Mouse (Mus musculus) forebrain, embryonic 14.5 days (tissue): ENCODE results near the gene Cpa1. TPM values are rescaled to one million over a fixed set of nuclear protein-coding genes. Genes with fewer than 3 reads are reported as not detected.

Experiments
- ATAC-seq: fragments of 200-750 bp; cut with Nextera tagmentation; 2 replicates; pipeline ENCODE4 v1.8.0; 2017; ENCODE audit warnings: mild to moderate bottlenecking, moderate library complexity
- DNase-seq: peaks from one replicate; pipeline ENCODE4 v3.0.0-alpha.2; 2015; ENCODE audit warnings: low spot score
- H3K27ac ChIP-seq: fragments of 300-500 bp; sonication (generic); 2 replicates; pipeline ENCODE4 v1.5.1; 2014; ENCODE audit warnings: low read depth, mild to moderate bottlenecking, control low read depth, low read length, moderate library complexity
- H3K27me3 ChIP-seq: fragments of 300-500 bp; sonication (generic); replicated peaks from 2 replicates; pipeline ENCODE4 v1.6.1; 2014; ENCODE audit warnings: low read length, control low read depth, mixed read lengths; ENCODE audit not compliant: control insufficient read depth, insufficient read depth
- H3K36me3 ChIP-seq: fragments of 300-500 bp; sonication (generic); 2 replicates; pipeline ENCODE4 v1.6.1; 2014; ENCODE audit warnings: low read length, control low read depth; ENCODE audit not compliant: control insufficient read depth, insufficient read depth
- H3K4me1 ChIP-seq: fragments of 300-500 bp; sonication (generic); 2 replicates; pipeline ENCODE4 v1.6.1; 2014; ENCODE audit warnings: antibody characterized with exemption, low read length, control low read depth; ENCODE audit not compliant: control insufficient read depth, insufficient read depth
- H3K4me2 ChIP-seq: fragments of 300-500 bp; sonication (generic); 2 replicates; pipeline ENCODE4 v1.6.1; 2014; ENCODE audit warnings: mild to moderate bottlenecking, control low read depth, low read length
- H3K4me3 ChIP-seq: fragments of 300-500 bp; sonication (generic); 2 replicates; pipeline ENCODE4 v1.5.1; 2014; ENCODE audit warnings: low read depth, low read length, control low read depth
- H3K9ac ChIP-seq: fragments of 300-500 bp; sonication (generic); 2 replicates; pipeline ENCODE4 v1.6.1; 2014; ENCODE audit warnings: mild to moderate bottlenecking, low read length, control low read depth, moderate library complexity
- H3K9me3 ChIP-seq: fragments of 300-500 bp; sonication (generic); replicated peaks from 2 replicates; pipeline ENCODE4 v1.6.1; 2016; ENCODE audit warnings: low read length, control low read depth, mixed read lengths; ENCODE audit not compliant: control insufficient read depth
- WGBS: fragments of 180-500 bp; shearing (Covaris S2); extraction: QIAGEN DNeasy Blood & Tissue Kit; methylation state at CpG from one replicate; pipeline ENCODE4 v1.1.7; 2014; 5-methylcytosine and 5-hydroxymethylcytosine counted together
- polyA plus RNA-seq: library from polyadenylated mRNA; unstranded; fragments of >200 nt; fragmentation: Nextera tagmentation; extraction: Ambion mirVana; gene quantifications from 2 replicates; pipeline ENCODE4 v1.2.1, GENCODE M21; 2014

Cpa1 gene
- polyA plus RNA-seq: 0.58 and 1.5 TPM in 2 replicates

DNA sequence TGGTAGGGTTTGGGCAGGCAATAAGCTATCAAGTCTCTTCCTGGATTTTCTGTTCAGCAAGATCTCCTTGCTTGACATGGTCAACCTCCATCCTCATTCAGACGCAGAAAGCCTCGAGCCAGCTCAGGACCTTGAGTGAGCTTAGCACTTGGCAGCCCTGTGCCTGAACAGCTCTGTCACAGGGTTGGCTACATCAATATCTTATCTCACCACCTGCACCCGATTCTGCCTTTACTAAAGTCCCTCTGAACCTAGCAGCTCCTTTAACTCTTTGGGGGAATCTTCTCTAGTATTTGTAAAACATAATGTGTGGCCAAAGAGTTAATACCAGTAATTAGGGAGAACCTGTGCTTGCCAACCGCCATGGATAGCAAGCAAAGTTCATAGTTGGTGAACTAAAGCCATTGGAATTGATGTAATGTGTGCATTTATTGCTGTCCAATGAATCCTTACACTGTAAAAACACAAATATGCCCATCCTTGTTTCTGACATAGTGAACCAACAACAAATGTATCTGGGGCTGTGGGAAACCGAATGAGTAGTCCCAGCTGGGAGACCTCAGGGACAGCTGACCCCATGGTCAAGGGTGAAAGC is at the start of gene Cpa1:
TSS of gene Cpa1 (plus strand) at position 545 of the 595 bp plus-strand sequence.
- H3K27ac ChIP-seq: no peak within 1 kb of the TSS
- ATAC-seq (no peak), DNase-seq (no peak)
- no peaks in the 10 kb centered on the region for H3K36me3 ChIP-seq
- no peak within 1 kb of the TSS for H3K4me2 ChIP-seq
- no peak within 1 kb of the TSS for H3K4me3 ChIP-seq
- 91% methylated on average over 5 of the region's 5 CpGs for WGBS
- H3K9ac ChIP-seq: no peak within 1 kb of the TSS
- no peaks in the 10 kb centered on the region for H3K27me3 ChIP-seq
- no peaks in the 10 kb centered on the region for H3K9me3 ChIP-seq
- peaks cover 3% of the 10 kb centered on the region; the same call in 1 of the 2 replicates for H3K4me1 ChIP-seq

DNA sequence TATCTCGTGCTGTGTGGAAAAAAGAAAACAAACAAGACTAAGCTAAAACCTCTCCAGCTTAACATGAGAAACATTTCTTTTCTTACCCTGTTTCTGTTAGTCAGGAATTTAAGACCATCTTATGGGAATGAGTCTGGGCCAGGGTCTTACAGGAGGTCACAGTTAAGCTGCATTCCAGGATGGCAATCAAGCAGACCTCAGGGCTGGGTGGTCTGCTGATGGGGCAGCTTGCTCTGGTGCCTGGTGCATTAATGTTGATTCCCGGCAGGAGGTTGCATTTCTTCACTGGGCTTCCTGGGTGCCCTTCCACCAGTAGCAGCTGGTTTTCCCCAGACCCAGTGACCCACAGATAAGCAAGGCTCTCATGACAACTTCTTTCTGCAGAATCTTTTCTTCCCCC is 49.2 kb upstream of the Cpa1 start:
- Histone ChIP-seq H3K4me2 (no peak overlapping the region), H3K36me3 (no peaks in the 10 kb centered on the region), H3K9me3 (no peaks in the 10 kb centered on the region), H3K4me3 (no peak overlapping the region), H3K27me3 (no peaks in the 10 kb centered on the region), H3K9ac (no peak overlapping the region), H3K27ac (no peak overlapping the region), H3K4me1 (0 out of 2 replicates have a peak, but pooled peaks cover 3% of the 10 kb centered on the region)
- 69% methylated on average over 2 of the region's 2 CpGs for WGBS
- DNase-seq (no peak), ATAC-seq (no peak)

DNA sequence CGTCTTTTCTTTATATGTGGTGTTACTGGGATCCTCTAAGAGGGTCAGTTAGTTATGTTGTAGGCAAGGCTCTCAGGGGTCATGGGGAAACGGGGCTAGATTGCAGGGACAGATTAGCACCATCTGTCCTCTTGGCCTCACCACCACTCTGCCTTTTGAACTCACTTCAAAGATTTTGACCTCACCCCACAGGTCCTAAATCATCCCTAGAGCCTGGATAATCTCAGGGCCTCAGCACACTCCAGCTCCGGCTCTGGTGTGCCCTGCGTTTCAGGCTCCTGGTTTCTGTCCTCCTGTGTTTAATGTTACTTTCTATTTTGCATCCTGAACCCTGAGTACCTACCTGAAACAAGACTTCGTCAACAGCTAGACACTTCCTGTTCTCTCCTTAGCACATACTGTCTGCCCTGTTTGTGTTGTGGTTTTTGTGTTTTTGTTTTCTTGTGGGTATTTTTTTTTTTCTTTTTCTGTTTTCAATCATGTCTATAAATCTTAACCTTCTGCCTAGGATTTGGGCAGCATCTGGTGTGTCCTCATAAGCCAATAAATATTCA is 47.1 kb upstream of the Cpa1 start:
- WGBS: 88% methylated on average over 5 of the region's 5 CpGs
- ATAC-seq: no peak

DNA sequence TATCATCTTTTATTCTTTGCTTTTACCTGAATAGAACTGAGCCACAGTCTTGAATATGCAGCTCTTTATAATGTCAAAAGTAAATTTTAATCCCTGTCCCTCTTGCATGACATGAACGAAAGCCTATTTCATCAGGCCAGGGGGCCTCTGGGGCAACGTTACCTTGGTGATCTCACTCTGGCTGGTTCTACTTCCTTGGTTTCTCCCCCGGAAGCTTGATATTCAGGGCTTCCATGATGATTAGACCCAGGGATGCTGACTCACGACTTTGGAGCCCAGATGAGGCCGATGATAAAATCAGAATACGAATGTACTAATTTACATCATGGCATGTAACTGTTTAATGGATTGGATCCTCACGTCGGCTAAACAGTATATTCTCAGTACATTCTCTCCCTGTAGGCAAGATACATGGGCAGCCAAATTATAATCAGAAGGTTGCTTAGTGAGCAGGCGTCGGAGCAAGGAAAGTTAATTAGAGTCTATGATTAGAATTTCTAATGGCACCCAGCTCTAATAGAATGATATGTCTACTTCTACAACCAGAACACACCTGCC is 46.5 kb upstream of the Cpa1 start:
- DNase-seq: no peak
- Histone ChIP-seq H3K27me3 (no peaks in the 10 kb centered on the region), H3K4me3 (no peak overlapping the region), H3K9me3 (no peaks in the 10 kb centered on the region), H3K4me1 (no peaks in the 10 kb centered on the region), H3K36me3 (no peaks in the 10 kb centered on the region), H3K4me2 (no peak overlapping the region), H3K9ac (no peak overlapping the region), H3K27ac (no peak overlapping the region)
- no peak for ATAC-seq
- 68% methylated on average over 10 of the region's 10 CpGs for WGBS

More for the DNA sequence above, 47.1 kb upstream of the Cpa1 start:
- Histone ChIP-seq H3K27me3 (no peaks in the 10 kb centered on the region), H3K4me1 (0 out of 2 replicates have a peak, but pooled peaks cover 3% of the 10 kb centered on the region), H3K4me2 (no peak overlapping the region), H3K27ac (no peak overlapping the region), H3K9me3 (no peaks in the 10 kb centered on the region), H3K9ac (no peak overlapping the region), H3K36me3 (no peaks in the 10 kb centered on the region), H3K4me3 (no peak overlapping the region)
- no peak for DNase-seq

DNA sequence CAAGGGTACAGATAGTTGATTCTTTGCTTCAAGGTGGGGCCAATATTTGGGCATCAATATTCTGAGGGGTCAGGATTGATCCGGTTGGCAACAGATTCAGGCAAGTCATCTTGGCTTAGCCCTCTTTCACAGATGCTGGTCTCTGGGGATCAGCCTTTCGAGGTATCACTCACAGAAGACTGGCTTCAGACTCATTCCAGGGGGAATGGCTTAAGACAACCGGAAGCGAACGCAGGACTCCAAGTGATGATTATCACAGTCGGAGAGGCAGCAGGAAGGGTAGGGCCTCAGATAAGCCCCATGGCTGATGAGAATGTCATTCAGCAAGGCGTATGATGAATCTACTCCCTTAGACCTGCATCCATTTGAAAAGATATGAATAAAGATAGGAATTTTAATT is 44.7 kb upstream of the Cpa1 start:
- DNase-seq: no peak
- Histone ChIP-seq H3K36me3 (no peaks in the 10 kb centered on the region), H3K9me3 (no peaks in the 10 kb centered on the region), H3K4me1 (no peaks in the 10 kb centered on the region), H3K4me3 (no peak overlapping the region), H3K9ac (no peak overlapping the region), H3K27me3 (no peaks in the 10 kb centered on the region), H3K4me2 (no peak overlapping the region), H3K27ac (no peak overlapping the region)
- no peak for ATAC-seq
- 90% methylated on average over 7 of the region's 7 CpGs for WGBS

DNA sequence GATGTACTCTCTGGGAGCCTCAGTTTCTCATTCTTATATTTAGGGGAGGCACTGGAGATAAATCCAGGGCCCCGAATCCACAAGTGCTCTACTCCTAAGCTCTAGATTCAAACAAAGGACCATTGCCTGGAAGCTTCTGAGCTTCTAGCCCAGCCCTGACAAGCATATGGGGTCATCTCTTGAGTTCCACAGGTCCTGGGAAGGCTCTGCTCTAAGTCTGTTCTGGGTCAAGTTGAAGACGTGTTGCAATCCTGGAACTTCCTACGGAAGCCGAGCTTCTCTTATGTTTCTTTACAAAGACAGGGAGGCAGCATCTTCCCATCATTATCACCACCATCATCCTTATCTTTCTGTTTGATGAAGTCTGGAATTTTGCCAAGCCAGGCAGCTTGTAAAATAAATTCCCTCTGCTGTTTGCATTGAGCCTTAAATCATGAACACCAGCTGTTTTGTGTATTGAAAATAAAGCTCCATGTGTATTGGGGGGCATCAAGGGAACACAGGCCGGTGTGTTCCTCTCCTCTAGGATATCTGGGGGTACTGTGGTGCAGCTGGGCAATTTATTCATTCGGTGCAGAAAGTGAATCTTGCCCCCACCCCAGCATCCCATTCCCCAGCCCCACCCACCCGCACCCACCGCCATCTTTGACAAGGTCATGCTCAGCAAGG is 42.7 kb upstream of the Cpa1 start:
- Histone ChIP-seq H3K4me3 (no peak overlapping the region), H3K9ac (no peak overlapping the region), H3K9me3 (no peaks in the 10 kb centered on the region), H3K27ac (no peak overlapping the region), H3K4me1 (no peaks in the 10 kb centered on the region), H3K4me2 (no peak overlapping the region), H3K36me3 (no peaks in the 10 kb centered on the region), H3K27me3 (no peaks in the 10 kb centered on the region)
- ATAC-seq (no peak), DNase-seq (peak; percentile 60)
- WGBS: 87% methylated on average over 8 of the region's 8 CpGs

DNA sequence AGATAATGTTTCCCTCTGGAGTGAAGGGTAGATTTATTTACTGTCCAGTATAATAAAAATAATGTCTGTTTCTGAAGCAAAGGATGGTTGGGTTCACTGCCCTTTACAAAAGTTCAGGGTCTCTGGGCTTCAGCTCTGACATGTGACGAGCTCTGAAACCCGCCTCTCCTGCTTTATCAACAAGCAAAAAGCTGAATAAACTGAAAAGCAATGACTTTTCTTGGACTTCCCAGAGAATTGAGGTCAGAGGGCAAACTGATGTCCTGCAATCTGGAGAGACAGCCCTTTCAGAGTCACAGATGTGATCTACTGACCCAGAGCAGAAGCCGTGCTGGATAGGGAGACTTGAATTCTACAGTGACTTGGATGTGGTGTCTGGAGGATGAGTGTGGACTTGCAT is 39.0 kb upstream of the Cpa1 start:
- H3K27ac ChIP-seq: no peak overlapping the region
- H3K27me3 ChIP-seq: no peaks in the 10 kb centered on the region
- no peak overlapping the region for H3K9ac ChIP-seq
- no peaks in the 10 kb centered on the region for H3K36me3 ChIP-seq
- H3K4me3 ChIP-seq: no peak overlapping the region
- no peaks in the 10 kb centered on the region for H3K9me3 ChIP-seq
- DNase-seq: no peak
- WGBS: 91% methylated on average over 3 of the region's 3 CpGs
- no peak overlapping the region for H3K4me2 ChIP-seq
- ATAC-seq: no peak
- H3K4me1 ChIP-seq: no peaks in the 10 kb centered on the region

DNA sequence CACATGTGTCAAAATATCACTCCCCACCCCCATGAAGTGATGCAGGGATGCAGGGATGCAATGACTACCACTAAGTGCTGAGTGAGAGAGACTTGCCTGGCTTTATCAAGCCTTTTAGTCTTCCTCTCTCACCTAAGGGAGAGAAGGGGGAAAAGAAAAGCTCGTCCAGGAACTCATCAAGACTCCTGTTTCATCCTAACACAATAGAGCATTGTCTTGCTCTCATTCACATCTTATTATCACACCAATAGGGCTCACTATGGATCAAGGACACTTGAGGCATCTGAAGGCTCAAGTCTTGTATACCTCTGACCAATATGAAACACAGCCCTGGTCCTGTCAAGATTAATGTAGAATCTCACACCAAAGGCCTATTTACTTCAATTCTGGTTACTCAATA is 38.0 kb upstream of the Cpa1 start:
- no peaks in the 10 kb centered on the region for H3K4me1 ChIP-seq
- no peaks in the 10 kb centered on the region for H3K27me3 ChIP-seq
- ATAC-seq: no peak
- no peak overlapping the region for H3K4me2 ChIP-seq
- H3K9ac ChIP-seq: no peak overlapping the region
- H3K36me3 ChIP-seq: no peaks in the 10 kb centered on the region
- no peak overlapping the region for H3K4me3 ChIP-seq
- WGBS: 64% methylated on average over 1 of the region's 1 CpGs
- no peak for DNase-seq
- H3K9me3 ChIP-seq: no peaks in the 10 kb centered on the region
- no peak overlapping the region for H3K27ac ChIP-seq

DNA sequence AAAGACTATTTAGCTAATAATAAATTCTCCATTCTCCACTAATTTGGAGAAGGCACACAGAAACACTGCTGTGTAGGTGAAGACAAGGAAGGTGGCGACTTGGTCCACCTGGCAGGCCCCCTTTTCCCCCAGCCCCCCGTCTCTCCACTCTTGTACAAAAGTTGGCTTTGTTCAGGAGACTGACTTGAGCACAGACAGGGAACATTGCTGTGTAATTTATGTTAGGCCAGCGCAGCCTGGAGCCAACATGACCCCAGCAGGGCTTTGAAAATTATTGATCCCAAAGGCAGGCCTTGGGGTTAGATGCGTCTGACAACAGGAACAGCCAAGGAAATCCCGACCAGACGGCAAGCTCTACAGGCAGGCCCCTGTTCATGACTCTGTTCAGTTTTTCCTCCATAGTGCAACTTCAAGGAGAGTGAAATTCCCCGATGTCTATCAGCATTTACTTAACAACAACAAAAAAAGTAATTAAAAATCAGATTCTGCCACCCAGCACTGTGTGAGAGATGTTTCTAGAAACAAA is 34.6 kb upstream of the Cpa1 start:
- no peak overlapping the region for H3K4me3 ChIP-seq
- H3K4me1 ChIP-seq: no peaks in the 10 kb centered on the region
- H3K36me3 ChIP-seq: no peaks in the 10 kb centered on the region
- no peaks in the 10 kb centered on the region for H3K9me3 ChIP-seq
- H3K27me3 ChIP-seq: no peaks in the 10 kb centered on the region
- H3K4me2 ChIP-seq: no peak overlapping the region
- H3K9ac ChIP-seq: no peak overlapping the region
- DNase-seq: no peak
- H3K27ac ChIP-seq: no peak overlapping the region
- no peak for ATAC-seq
- WGBS: 79% methylated on average over 7 of the region's 7 CpGs
